Mouse (Mus musculus) adipocyte (in vitro differentiated cells): ENCODE results near the gene Dtx2.

Source experiments
- DNase-seq: peaks from one replicate; pipeline ENCODE4 v3.0.0-alpha.2; 2016; ENCODE audit warnings: low spot score

The Dtx2 gene

DNA sequence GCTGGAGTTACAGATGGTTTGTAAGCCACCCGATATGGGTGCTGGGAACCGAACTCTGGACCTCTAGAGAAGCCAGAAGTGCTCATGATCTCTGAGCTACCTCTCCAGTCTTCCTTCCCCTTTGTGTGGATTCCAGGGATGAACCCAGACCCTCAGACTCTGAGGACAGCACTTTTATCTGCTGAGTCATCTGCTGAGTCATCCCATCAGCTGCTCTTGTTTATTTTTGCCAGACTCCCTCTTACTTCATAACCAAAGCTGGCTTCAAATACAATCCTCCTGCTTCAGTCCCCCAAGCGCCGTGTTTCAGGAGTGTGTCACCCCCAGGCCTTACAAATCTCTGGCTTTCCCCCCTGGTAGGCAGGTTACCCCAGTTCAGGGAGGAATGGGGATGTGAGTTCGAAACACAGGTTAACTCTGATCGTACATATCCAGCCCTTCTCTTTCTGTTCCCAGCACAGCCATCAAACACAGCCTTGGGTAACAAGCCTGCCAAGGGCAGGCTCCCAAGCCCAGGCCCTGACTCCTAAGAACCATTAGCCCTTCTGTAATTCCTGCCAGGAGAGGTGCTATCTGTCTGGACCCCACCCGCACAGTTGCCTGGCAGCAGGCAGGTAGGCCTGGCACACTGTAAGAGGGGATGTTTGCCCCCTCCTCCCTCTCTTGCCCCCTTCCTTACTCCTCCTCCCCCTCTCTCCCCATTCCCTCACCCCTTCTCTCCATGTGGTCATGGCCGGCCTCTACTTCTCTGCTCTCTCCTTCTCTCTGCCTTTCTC lies 18.5 kb upstream of the Dtx2 start:
- no peak for DNase-seq

DNA sequence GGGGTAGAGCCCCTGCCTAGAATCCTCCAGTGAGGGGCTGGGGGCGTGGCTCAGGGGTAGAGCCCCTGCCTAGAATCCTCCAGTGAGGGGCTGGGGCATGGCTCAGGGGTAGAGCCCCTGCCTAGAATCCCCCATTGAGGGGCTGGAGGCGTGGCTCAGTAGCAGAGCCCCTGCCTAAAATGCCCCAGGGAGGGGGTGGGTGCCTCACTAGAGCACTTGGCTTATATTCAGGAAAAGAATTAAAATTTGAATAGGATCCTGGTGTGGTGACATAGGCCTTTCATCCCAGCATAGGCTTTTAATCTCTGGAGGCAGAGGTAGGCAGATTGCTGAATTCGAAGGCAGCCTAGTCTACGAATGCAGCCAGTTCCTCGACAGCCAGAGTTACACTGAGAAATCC lies 15.2 kb upstream of the Dtx2 start:
- DNase-seq: no peak

DNA sequence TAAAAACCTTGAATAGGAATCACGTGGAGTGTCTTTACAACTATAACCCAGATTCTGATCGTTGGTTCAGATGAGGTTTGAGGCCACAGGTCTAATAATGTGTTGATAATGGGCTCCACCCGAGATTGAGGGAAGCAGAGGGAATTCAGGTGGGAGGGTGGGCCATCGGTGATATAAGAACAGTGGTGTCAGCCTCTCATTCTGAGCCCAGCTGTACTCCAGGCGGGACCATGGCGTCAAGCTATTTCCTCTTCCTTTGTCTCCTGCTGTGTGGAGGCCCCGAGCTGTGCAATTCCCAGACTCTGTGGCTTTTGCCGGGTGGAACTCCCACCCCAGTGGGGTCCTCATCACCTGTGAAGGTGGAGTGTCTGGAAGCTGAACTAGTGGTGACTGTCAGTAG lies 14.7 kb upstream of the Dtx2 start, which contains the start of gene Zp3:
Gene Zp3, plus strand, starts transcription at position 196 of the 400 bp plus-strand sequence.
- no peak for DNase-seq

DNA sequence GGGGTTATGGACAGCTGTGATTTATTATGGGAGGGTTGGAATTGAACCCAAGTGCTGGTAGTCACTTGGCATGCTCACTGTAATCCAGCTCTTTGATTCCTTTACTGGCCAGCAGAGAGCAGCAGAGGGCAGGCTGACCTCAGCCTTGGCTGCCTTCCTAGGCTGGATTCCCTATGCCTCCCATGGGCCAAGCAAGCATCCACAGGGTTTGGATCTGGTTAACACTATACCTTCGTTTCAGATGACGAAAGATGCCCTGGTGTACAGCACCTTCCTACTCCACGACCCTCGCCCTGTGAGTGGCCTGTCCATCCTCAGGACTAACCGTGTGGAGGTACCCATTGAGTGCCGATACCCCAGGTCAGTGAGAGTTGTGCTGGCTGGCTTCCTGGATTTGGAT lies 12.2 kb upstream of the Dtx2 start:
- peak; percentile 91 for DNase-seq

DNA sequence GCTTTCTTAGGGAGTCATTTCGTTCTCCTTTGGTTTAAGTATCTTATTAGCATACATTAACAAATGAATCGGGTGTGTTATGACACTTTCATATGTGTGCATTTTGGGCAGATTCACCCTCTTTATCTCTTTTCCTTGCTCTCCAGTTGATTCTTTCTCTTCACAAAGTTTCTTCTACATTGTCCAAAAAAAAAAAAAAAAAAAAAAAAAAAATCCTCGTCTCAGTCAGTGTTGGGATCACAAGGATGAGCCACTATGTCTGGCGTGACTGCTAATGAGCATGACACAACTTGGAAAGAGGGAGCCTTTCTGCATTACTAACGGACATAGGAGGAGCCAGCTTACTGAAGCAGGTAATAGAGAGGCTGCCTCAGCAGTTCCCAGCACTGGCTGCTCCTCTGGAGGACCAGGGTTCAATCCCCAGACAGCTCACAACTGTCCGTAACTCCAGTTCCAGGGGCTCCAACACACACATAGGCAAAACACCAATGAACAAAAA lies 10.0 kb upstream of the Dtx2 start:
- no peak for DNase-seq

DNA sequence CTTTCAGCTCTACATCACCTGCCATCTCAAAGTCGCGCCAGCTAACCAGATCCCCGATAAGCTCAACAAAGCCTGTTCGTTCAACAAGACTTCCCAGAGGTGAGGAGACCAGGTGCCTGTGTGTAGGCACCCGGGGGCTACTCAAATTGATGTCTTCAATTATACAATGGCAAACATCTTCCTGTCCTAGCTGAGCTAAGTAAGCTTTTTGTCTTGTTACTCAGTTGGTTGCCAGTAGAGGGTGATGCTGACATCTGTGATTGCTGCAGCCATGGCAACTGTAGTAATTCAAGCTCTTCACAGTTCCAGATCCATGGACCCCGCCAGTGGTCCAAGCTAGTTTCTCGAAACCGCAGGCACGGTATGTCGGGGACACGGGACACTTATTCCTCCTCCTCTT lies 7.4 kb upstream of the Dtx2 start:
- peak; percentile 69 for DNase-seq

DNA sequence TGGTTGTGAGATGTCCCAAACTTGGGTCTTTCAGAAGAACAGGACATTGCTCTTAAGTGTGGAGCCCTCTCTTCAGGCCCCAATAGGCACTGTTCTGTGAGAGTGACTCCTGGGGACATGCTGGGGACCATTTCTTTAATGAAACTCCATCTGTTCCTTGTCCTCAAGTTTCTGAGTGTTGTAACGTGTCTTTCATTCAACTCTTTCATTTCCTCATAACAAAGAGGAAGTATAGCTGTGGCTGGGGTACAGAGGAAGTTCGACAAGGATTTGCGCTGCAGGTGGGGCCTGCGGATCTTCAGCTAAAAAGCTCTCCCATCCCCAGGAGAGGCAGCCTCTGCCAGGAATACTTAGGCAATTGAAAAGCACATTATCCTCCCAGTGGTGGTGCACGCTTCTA lies 4.0 kb upstream of the Dtx2 start:
- no peak for DNase-seq

DNA sequence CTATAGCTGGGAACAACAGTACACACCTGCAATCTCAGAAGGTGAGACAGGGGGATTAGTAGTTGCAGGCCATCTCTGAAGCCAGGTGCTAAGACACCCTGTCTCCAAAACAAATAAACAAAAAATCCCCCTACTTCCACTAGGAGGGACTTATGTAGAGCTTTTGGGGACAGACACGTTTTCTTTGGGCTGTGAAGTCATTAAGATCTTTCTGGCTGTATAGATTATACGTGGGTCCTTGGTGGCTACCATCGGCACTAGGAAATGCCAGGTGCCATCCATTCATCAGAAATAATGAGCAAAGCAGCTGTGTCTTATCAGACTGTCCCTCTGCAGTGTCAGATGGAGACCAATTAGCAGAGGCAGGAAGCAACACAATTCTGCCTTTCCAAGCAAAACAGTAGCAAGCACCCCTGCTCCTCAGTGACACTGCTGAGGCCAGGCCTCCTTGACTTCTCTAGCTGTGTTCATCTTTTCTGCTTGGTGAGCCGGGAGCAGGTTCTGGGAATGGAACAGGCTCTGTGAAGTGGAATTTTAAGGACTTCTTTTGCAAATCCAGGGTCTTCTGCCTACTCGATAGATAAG lies 1.1 kb upstream of the Dtx2 start:
- no peak for DNase-seq

DNA sequence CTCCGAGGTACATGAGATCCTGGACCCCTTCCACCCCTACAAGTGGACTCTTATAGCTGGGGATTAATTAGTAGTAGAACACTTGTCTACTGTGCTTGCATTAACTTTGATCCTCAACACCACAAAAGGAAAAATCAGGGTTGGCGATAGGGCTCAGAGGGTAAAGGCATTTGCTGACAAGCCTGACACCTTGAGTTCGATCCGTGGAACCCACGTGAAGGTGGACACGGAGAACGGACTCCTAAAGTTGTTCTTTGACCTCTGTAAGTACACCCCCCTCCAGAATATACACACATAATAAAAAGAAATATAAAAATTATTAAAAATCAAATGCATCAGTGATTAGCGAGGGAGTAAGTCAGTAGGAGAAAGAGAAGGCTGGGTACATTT lies 270 bp upstream of the Dtx2 start:
- DNase-seq: no peak

DNA sequence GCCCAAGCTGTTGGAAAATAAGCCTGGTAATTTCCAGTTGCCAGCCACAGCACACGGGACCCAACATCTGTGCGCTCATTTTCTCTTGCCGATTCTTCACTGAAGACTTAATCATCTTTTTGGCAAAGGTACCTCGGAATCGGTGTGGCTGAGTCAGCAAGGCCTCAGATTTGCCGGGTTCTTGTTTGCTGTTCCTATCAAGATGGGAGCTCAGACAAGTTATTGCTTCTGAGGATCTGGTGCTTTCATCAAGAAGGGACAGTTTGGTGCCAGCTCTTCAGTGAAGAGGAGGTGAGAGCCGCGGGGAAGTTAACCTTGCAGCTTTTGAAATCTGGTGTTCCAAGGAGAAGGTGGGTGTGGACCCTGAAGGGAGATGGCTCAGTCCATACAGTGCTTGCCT lies 1.6 kb downstream of the Dtx2 start:
- peak; percentile 38 for DNase-seq

DNA sequence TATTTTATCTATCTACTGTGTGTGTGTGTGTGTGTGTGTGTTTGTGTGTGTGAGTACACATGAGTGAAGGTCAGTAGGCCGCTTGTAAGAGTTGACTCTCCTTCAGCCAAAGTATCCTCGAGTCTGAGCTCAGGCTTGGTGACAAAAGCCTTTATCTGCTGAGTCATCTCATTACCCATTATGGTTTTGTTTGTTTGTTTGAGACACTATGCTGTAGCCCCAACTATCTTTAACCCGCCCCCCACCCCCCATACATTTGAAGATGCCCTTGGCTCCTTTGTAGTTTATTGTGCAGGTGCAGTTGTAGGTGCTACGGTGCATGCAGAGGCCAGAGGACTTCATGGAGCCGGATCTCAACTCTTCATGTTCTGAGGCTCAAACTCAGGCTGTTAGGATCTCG lies 6.6 kb downstream of the Dtx2 start:
- no peak for DNase-seq

DNA sequence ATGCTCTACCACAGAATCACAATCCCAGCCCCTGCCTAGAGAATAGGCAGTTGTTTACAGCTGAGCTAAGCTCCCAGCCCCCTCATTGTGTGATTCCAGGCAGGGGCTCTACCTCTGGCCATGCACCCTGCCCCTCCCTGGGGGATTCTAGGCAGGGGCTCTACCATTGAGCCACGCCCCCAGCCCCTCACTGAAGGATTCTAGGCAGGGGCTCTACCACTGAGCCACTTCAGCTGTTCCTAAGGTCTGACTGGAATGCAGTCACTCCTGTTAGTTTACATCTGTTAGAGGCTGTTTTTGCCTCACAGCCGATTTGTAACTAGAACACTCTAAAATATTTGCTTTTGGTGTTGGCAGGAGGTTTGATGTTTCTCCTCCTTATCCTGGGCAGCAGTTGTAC lies 7.7 kb downstream of the Dtx2 start:
- no peak for DNase-seq

DNA sequence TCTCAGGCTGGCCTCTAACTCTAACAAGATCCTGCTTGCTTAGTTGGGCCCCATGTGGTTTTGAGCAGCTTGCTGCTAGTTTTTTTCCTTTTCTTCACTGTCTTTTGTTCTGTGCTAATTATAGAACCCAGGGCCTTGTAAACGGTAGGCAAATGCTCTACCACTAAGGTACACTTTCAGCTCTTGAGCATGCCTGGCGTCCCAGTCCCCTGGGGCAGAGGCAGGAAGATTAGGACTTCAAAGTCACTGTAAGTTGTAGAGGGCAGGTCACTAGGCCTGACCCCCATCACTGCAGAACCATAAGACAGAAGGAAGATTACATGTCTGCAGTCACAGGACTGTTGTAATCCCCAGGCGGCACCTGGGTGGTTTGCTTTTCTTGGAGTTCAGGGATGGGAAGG lies 8.2 kb downstream of the Dtx2 start:
- DNase-seq: no peak

DNA sequence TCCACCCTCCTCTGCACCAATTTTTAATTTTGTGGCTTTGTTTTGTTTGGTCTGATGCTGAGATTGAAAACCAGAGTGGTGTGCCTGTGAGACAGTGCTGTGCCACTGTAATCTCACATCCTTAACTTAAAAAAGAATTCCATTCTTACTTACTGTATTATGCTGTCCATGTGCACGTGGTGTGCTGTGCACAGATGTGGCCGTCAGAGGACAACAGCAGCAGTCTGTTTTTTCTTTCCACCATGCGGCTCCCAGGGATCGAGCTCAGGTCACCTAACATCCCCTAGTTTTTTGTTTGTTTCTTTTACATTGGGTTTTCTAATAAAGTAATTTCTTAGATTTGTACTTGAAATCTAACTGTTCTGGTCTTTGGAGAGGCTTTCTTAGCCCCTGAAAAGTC lies 9.9 kb downstream of the Dtx2 start:
- DNase-seq: no peak

DNA sequence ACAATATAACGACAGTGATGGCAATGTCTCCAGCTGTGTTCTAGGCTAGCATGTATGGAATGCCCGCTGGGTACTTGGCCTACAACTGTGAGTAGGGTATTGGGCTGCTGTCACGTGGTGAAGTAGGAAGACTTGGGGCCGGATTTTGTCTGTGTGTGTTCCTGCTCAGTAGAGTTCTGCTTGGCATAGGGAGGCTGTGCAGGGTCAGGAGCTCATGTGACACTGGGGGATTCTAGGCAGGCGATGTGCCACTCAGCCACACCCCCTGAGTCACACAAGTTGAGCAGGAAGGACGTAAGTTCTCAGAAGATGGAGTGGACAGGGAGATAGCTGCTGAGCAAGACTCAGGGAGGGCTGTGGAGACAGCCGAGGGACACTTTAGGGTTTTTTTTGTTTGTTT lies 13.1 kb downstream of the Dtx2 start:
- peak; percentile 72 for DNase-seq

DNA sequence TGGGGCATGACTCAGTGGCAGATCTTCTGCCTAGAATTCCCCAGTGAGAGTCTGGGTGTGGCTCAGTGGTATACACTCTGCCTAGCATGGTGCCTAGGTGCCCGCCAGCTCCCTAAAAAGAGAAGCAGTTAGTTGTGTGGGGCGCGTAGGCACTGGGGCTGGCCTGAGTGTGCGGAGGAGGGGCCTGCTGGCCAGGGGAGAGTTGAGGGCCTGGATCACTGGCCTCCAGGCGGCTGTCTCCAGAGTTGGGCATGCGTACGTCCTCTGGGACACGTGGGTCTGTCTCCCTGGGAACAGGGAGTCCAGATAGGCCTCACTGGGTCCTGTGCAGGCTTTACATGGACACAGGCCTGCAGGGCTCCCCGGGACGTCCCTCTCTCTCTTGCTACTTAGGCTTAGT lies 20.3 kb downstream of the Dtx2 start:
- DNase-seq: peak; percentile 46

DNA sequence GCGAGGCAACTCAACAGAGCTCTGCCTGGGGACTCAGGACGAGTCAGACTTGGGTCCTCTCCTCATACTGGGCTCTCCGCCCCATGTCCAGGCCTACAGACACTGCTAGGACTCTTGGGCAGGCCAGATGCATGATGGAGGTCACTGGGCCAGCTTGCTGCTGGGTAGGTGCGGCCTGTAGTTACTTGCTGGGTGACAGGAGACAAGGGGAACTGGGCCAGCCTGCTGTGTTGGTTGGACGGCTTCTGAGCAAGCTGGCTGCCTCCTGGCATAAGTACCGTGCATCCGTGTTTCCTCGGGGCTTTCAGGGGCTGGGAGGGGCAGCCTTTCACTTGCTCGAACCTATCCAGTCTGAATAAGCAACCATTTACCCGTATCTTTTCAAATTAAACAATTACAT lies 21.0 kb downstream of the Dtx2 start:
- DNase-seq: peak; percentile 75

DNA sequence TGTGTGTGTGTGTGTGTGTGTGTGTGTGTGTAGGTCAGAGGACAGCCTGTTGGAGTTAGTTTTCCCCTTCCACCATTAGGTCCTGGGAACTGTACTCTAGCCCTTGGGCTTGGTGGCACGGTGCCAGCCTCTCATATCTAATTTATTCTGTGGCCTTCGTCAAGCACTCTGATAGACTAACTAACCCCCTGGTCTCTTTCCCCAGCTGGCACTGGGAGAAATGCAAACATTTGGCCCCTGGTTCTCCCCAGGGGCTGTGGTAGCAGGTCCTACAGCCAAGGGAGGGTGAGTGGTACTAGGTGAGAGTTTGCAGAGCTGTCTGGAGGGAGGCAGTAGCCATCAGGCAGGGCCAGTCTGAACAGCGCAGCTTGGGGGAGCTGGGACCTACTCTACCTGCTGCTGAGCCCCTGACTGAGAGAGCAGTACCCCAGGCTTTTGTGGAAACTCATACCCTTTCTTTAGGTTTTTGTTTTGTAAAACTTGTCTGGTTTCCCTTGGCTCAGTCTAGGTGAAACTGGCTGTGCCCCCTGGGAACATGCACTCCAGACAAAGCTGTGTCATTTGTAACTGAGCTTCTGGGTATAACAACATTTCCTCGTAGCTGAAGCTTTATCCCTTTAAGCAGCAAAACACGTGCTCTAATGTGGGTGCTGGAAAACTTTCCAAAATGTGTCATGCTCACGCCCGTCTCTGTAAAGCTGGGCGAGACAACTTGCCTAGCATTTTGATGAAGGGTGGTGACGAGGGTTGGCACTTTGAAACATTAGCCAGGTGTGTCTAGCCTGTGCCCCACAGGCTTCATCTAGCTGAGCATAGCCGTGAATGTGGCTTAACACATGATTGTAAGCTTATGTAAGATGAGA lies 21.6 kb downstream of the Dtx2 start:
- DNase-seq: peak; percentile 88

DNA sequence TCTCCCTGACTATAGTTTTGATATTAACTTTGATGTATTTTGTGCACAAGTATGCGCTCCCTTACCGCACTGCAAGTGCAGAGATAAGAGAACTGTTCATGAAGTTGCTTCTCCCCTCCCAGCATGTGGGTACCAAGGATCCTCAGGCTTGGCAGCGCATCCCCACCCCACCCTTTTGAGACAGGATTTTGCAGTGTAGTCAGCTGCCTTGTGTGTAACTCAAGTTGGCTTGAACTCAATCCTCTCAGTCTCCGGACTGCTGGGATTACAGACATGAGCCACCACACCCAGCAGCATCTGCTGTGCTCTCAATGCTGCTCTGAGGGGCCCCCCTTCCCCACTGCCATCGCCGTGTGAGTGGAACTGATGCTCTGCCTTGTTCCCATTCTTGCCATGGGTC lies 22.7 kb downstream of the Dtx2 start:
- no peak for DNase-seq

DNA sequence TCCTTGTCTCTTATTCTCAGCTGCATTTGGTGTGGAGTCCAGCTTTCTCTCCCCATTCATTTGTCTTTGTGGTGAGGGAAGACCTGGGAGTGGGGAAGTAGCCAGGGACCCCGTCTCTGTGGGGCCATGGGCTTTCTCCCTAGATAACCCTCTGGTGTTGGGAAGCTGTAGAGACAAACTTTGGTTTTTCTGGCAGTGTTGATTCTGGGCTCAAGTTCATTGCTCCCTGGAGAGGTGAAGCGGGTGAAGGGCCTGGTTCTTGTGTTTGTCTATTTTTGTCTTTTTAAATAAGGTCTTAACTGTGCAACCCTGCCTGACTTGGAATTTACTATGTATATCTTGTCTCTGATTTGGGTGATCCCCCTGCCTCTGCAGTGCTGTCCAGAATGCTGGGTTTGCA lies 24.1 kb downstream of the Dtx2 start:
- peak; percentile 76 for DNase-seq

DNA sequence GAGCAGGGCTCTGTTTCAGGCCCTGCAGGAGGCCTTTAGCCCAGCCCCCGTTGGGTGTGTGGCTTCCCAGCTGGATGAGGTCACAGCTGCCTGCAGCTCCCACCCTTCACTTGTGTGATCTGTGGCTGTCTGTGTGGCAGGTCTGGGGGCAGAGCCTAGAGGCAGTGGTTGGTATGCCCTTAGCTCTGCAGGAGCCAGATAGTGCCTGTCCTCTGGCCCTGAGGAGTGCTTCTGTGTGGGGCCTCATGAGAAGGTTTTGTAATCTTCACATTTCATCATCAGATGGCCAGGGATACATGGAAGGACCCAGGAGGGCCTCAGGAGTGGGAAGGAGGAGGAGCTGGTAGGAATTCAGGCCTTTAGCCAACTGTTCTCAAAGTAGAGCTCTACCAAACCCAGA lies 25.3 kb downstream of the Dtx2 start:
- DNase-seq: peak; percentile 86

DNA sequence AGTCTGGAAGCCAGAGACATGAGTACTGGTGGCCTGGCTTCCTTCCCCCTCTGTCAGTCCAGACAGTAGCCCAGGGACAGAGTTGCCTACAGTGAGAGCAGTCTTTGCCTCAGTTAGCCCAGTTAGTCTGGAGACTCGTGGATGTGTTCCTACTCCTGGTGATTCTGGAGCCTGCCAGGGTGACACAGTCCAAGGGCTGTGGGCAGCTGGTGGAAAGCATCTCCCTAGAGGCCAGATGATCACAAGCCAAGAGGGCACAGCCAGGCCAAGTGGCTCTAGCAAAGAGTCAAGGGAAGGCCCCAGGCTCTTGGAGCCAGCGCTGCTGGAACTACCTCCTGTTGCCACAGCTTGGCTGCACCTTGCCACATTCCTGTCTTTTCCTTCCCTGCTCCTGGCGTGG lies 31.1 kb downstream of the Dtx2 start:
- peak; percentile 88 for DNase-seq

DNA sequence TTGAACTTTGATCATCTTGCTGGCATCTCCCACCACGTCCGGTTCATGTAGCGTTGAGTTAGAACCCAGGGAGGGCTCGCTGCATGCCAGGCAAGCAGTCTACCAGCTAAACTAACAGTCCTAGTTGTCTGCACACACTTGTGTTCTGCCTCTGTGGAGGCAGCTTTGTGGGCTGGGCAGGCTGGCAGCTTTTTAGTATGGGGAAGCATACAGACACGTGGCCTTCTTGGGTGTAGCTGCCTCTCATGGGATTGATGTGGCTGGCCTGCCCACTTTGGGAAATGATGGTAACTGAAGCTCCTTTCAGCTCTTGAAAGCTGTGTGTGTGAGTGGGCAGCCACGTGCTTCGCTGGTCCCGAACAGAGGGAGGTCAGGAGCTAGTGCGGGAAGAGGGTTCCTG lies 32.3 kb downstream of the Dtx2 start:
- no peak for DNase-seq
